Mouse (Mus musculus): ENCODE measurements around the gene Taf3.

Taf3 gene

DNA sequence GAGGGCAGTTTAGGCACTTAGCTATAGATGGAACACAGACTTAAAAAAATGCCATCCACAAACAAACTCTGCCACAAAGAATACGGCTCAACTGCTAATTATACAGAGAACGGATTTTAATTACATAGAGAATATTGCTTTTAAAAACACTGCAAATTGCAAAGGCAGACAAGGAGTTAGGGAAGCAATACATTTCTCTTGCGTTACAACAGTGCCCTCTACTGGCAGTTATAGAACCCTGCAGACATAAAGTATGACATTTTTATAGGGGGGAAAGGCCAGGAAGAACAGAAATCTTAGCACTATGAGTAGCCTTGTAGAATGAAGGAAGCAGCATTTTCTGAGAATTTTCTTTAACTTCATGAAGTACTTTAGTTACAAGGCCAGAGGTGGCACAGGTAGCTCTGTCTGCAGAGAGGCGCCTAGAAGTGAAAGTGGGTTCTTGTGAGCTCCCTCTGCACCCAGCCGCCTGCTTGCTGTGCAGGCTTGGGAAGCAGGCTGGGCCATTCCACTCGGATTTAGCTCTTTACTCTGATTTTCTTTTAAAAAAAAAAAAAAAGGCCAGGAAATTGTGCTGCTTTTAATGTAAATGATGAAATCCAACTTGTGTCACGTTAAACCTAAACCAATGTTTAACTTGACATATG is 38.0 kb downstream of the Taf3 start:
- no peak for DNase-seq (ENCODE audit: low spot score)

DNA sequence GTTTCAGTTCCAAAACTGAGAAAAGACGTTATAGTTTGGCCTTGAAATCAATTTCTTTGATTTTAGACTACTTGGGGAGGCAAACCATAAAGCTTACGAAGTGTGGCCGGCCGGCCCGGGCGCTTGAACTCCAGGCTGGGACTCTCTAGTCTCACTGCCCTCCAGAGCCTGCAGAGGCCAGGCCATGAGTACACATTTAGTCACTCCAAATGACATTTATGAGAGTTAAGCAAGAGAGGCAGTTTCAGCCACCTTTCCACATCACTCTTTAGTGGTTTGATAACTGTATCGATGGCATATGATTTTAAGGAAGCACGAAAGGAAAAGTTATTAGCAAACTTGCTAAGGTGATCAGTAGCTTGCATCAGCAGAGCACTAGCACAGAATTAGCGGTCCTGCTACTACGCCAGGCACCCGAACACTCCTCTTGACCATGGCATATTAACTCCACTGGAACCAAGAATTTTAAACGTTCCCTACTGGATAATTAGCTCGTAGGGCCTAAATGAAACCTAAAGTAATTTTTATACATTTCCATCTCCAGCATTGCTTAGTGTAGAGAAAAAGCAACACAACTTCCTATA is 38.6 kb downstream of the Taf3 start:
- no peak for DNase-seq (ENCODE audit: low spot score)

GRCm38 (mm10) chr2:10008593-10008992 is 39.8 kb downstream of the Taf3 start:
- no peak for DNase-seq (ENCODE audit: low spot score)

GRCm38 (mm10) chr2:10004960-10005621 is 43.3 kb downstream of the Taf3 start:
- no peak for DNase-seq (ENCODE audit: low spot score)

- DNase-seq (ENCODE audit: low spot score) = no peak
Measured at GRCm38 (mm10) chr2:10003358-10003757, 45.0 kb downstream of the Taf3 start.

DNA sequence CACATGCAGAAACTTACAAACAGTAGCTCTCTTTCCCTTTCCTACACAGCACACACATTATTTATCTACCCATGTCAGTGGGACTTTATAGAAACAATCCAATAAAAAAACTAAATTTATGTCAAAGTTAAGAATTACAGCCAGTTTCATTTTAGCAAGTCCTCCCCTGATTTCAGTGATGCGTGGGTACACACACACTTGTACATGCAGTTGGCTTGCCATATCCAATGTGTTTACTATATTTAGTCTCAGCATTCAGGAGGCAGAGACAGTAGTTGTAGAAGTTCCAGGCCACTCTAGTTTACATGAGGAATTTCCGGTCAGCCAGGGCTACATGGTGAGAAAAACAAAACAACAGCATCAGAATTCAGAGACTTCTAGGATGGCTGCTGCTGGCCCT is 46.8 kb downstream of the Taf3 start:
- DNase-seq (ENCODE audit: low spot score) = no peak

GRCm38 (mm10) chr2:9997535-9997934 is 50.9 kb downstream of the Taf3 start:
- no peak for DNase-seq (ENCODE audit: low spot score)

- no peak for DNase-seq (ENCODE audit: low spot score)
Measured at GRCm38 (mm10) chr2:9996111-9996510, 52.3 kb downstream of the Taf3 start.

DNA sequence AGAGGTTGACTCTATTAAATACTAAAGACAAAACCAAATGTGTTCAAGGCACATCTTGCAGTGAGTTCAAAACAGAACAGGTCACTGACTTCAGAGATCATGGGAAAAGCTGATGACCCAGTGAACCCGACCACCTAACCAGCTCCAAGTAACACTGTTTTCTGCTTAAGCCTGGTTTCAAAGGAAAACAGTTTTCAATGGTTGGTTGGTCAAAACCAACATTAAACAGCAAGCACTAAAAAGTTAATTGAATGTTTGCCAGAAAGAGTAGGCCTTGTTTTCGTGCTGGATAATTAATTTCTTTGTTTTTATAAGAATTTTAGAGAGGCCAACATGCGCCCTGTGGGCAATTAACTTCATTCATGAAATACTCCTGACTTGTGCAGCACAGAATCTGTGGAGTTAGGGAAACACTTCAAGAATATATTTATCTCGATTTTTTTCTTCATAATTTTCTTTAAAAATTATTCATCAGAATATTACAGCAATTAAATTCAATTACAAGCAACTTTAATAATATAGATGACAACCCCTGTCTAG is 57.6 kb downstream of the Taf3 start:
- no peak for DNase-seq (ENCODE audit: low spot score)

DNA sequence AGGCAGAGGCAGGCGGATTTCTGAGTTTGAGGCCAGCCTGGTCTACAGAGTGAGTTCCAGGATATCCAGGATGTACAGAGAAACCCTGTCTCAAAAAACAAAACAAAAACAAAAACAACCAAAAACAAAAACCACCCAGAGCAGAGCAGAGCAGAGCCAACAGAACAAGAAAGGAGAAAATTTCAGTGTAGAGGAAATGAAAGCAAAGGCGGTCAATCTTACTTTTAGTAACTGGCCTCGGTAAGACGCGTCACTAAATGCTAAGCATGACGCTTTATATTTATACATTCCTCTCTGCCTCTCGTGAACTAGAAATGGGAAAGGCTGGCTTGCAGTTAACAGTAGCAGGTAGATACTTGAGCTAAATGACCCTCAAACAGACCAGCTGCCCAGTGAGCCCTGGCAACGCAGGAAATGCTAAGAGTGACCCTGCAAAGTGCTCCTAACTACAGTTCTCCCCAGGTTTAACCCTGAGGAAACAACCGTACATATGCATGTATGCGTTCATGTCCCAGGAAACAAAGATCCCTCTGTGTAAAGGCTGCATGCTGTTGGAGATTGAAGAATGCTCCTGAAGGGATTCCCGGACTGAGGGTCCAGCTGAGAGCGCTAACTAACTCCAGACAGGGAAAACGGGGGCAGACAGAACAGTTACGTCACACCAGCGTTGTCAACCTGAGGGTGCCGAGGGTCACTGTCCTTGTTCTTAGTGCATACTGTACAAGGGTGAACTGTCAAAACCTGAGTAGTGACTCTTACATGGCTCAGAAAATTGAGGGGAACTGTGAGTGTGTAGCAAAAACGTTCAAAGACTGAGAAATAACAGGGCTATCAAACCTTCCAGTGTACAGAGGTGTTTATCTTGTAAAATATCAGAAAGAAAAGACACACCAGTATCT is 58.5 kb downstream of the Taf3 start:
- no peak for DNase-seq (ENCODE audit: low spot score)

DNA sequence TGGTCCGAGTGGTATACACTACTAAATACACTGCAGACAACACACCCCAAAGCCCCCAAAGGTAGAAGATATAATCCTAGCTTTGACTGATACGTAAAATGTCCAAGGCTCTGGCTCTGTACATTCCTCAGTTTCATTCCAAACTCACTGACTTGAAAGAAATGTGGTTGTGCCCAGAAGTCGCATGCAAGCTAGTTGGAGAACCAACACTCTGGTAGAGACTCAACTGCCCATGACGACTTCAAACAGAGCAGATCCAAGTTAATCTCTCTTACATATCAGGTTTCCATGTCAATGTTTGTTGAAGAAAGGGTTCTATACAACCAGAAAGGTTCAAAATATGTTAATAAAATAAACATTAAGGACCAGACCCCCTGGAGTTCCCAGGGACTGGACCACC is 60.1 kb downstream of the Taf3 start:
- no peak for DNase-seq (ENCODE audit: low spot score)

GRCm38 (mm10) chr2:9985979-9986447 is 62.4 kb downstream of the Taf3 start:
- DNase-seq (ENCODE audit: low spot score) = no peak

GRCm38 (mm10) chr2:9982446-9982845 is 66.0 kb downstream of the Taf3 start:
- DNase-seq (ENCODE audit: low spot score) = no peak

DNA sequence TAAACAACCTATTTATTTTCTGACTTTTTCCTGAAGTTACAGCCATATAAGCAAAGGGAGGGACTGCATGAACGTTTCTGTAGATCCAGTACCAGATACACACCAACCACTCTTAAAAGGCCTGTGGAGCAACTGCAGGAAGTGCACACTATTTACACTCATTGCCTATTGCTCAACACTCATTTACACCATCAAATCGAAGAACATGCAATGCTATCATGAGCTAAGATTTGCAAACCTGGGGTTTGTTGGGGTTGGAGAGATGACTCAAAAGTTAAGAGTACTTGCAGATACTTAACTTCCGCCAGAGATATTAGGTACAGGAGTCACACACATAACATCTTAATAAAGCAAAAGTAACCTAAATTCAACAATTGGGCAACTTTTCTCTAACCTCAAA is 76.5 kb downstream of the Taf3 start:
- DNase-seq (ENCODE audit: low spot score) = no peak

- DNase-seq (ENCODE audit: low spot score) = no peak
Measured at GRCm38 (mm10) chr2:9970579-9970978, 77.8 kb downstream of the Taf3 start.

DNA sequence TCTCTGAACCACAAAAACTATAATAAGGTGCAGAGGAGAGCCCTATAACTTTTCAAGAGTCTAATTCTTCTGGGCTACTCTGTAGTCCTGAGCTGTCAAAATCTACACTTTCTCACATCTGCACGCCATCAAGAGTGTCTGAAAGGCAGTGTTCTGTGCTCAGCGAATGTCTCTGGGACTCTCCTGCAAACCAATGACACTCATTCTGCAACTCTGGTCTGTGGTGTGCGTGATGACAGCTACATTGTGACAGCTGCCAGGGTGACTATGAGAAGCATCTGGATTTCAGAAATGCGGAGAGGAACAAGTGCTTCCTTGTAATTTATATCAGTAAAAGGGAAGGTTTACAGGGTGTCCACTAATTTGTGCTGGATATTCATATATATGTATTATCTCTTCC is 78.2 kb downstream of the Taf3 start:
- DNase-seq (ENCODE audit: low spot score) = no peak

- DNase-seq (ENCODE audit: low spot score) = no peak
Measured at GRCm38 (mm10) chr2:9969734-9970133, 78.7 kb downstream of the Taf3 start.

GRCm38 (mm10) chr2:9966634-9967033 is 81.8 kb downstream of the Taf3 start:
- DNase-seq (ENCODE audit: low spot score) = no peak

- no peak for DNase-seq (ENCODE audit: low spot score)
Measured at GRCm38 (mm10) chr2:9965608-9966007, 82.8 kb downstream of the Taf3 start.

DNA sequence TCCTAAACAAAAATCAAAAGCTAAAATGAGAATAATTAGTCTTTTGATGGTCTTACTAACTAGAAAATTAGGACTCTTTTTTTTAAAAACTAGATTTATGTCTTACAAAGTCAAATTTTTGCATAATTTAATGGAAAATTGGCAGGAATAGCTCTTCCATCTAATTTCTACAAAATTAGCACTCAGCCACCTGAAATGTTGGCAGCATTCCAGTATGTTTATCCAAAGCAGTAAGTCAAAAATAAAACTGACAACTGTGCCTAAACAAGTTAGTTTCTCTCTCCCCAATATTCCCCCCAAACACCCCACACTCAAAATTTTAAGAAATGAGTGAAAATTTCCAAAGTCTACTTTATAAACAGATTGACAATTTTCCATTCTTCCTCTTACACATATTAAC is 85.5 kb downstream of the Taf3 start:
- no peak for DNase-seq (ENCODE audit: low spot score)

DNA sequence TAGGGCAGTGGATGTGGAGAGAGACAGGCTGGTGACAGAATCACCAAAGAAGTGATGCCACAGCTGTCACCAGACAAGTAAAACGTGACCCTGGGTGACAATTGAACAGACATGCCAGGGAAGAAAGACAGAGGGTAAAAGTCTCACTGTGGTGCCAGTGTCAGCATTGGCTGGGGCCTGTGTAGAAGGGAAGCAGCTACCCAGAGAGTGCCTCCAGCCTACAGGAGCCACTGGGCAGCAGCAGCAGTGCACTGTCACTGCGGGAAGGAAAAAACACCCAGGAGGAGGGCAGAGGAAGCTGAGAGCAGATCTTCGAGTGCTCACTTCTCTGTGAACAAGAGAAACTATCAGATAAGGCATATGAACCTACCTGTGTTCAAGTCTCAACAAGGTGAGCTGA is 86.7 kb downstream of the Taf3 start:
- DNase-seq (ENCODE audit: low spot score) = no peak

DNA sequence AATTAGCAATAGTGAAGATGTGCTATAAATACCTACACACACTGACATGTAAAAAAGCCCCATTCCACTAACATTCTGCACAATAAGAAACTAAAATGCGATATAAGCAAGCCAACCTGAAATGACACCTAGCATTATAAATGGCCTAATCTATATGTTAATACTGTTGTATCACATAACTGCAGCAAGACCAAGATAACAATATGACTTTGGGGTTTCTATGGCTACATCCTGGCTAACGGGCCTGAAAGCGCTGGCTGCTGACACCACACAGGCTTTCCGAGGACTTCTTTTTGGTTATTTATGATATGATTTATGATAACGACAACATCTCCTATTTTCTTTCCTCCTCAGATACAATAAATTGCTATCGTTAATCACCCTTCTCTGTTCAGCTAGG is 90.4 kb downstream of the Taf3 start:
- DNase-seq (ENCODE audit: low spot score) = no peak
